Comparison of ENCODE assay signal across 14 mouse cellular contexts in genomic region chr2:142329761-142330160, GRCm38 (mm10).
"Had no signal": no experiment of that assay in that cellular context is flagged by ENCODE, and none has a peak within 500 bp of the region (broad histone marks: within the 10 kb centered on the region; RNA-seq: fewer than 3 reads in every experiment).

No protein-coding gene starts in this region.

- H3K27ac ChIP-seq: left cerebral cortex, adult 2 months; limb, embryonic 10.5 days; liver, embryonic 15.5 days; midbrain, embryonic 12.5 days; stomach, embryonic 15.5 days had no signal

- H3K4me1 ChIP-seq: liver, embryonic 15.5 days; stomach, embryonic 15.5 days had no signal

- H3K9ac ChIP-seq: liver, embryonic 15.5 days; midbrain, embryonic 12.5 days; stomach, embryonic 15.5 days had no signal

- H3K4me3 ChIP-seq: left cerebral cortex, adult 2 months; limb, embryonic 10.5 days; liver, embryonic 15.5 days; midbrain, embryonic 12.5 days; stomach, embryonic 15.5 days had no signal

- H3K9me3 ChIP-seq: limb, embryonic 10.5 days; liver, embryonic 15.5 days; midbrain, embryonic 12.5 days; stomach, embryonic 15.5 days had no signal

- H3K36me3 ChIP-seq: limb, embryonic 10.5 days; liver, embryonic 15.5 days; midbrain, embryonic 12.5 days; stomach, embryonic 15.5 days had no signal

- ATAC-seq: lung, postnatal 0 days had no signal

- H3K4me2 ChIP-seq: liver, embryonic 11.5 days; liver, embryonic 15.5 days; midbrain, embryonic 12.5 days; stomach, embryonic 15.5 days had no signal

- DNase-seq: kidney, adult 8-10 months; kidney, postnatal 25 days; lung, adult 2 months; lung, postnatal 36 days; right cerebral cortex, postnatal 14 days; thymus, adult 2 months; thymus, postnatal 25 days had no signal

- H3K27me3 ChIP-seq: liver, embryonic 15.5 days; midbrain, embryonic 12.5 days; stomach, embryonic 15.5 days had no signal
